Mouse (Mus musculus): ENCODE results near the gene Apbb2. TPM values are rescaled to one million over a fixed set of nuclear protein-coding genes. Genes with fewer than 3 reads are reported as not detected.

The Apbb2 gene
- polyA plus RNA-seq, 1 experiment from 2014 or later = 49.8 TPM

DNA sequence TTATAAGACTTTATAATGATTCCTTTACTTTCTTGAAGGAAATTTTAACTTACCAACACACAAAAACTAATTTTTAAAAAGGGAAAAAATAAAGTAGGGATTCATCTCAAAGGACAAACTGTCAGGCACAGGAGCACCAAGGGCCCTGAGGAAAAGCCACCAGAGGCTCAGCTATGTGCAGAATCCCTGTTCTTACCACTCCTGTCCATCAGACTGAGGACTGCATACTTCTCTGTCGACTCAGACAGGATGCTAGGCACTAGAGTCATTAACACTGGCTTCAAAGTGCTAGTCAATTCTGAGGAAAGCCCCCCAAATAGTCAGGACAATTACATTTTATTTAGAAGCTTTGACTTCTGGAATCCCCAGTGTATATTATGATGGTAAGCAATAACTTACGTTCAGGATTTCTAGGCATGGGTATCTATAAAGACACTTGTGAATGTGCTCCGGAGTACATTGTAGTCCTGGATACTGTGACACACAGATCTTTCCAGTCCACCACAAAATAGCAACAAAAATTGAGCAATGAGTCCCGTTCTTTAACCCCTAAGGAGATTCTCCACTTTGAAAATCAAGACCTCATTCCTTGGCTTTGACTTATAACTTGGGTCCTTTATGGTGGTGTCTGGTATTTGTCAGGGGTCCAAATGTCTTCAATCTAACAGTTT, 150.1 kb downstream of the Apbb2 start:
- 79% methylated on average over 4 of the region's 4 CpGs for WGBS
- H3K4me1 ChIP-seq = no peaks in the 10 kb centered on the region
- no peak for ATAC-seq (ENCODE audit: borderline replicate concordance, extremely low read depth, low FRiP score, low TSS enrichment)
- no peaks in the 10 kb centered on the region for H3K27me3 ChIP-seq
- H3K27ac ChIP-seq = no peak overlapping the region
- H3K9ac ChIP-seq = no peak overlapping the region
- no peaks in the 10 kb centered on the region for H3K9me3 ChIP-seq
- H3K36me3 ChIP-seq = no peaks in the 10 kb centered on the region
- H3K4me2 ChIP-seq = no peak overlapping the region
- no peak overlapping the region for H3K4me3 ChIP-seq

DNA sequence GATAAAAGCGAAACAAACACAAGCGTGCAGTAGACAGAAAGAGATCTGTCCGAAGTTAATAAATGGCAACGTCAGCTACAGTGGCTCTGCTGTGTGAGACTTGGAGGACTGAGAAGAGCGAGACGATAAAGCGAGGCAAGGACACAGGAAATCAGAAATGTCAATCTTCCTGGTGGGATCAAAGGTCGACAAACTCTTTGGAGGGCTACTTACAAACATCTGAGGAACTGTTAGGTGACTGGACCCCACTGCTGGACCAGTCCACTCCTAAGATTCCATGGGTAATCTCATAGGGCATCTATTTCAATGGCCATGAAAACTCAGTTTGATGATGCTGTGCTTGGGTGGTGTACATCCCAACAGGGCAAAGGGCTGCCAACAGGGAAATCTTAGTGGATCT, 155.9 kb downstream of the Apbb2 start:
- WGBS = 52% methylated on average over 8 of the region's 8 CpGs
- Histone ChIP-seq H3K9ac (no peak overlapping the region), H3K4me1 (no peaks in the 10 kb centered on the region), H3K4me3 (no peak overlapping the region), H3K27ac (no peak overlapping the region), H3K9me3 (no peaks in the 10 kb centered on the region), H3K4me2 (no peak overlapping the region), H3K36me3 (peaks cover 3% of the 10 kb centered on the region; the same call in 1 of the 2 replicates), H3K27me3 (no peaks in the 10 kb centered on the region)
- no peak for ATAC-seq (ENCODE audit: borderline replicate concordance, extremely low read depth, low FRiP score, low TSS enrichment)

DNA sequence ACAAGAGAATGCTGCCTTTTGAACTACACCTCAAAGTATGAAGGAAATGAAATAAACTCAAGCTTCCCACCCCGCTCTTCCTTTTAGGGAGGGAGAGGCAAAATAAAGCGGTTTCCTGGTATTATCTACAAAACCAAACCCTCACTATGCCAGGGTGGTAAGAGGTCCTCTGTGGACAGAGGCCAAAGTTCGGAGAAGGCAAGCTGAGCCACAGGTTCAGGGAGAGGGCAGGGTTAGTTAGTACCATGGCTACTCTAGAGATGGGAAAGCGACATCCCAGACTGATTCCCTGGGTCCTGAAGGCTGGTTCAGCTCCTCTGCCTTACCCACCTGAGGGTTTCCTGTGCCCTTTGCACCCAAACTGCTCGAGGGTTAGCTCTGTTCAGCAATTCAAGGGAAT, 159.7 kb downstream of the Apbb2 start:
- no peaks in the 10 kb centered on the region for H3K27me3 ChIP-seq
- no peak overlapping the region for H3K9ac ChIP-seq
- H3K4me1 ChIP-seq = peaks cover 4% of the 10 kb centered on the region; the same call in 1 of the 2 replicates
- no peak overlapping the region for H3K4me2 ChIP-seq
- 67% methylated on average over 5 of the region's 5 CpGs for WGBS
- H3K36me3 ChIP-seq = peaks cover 3% of the 10 kb centered on the region; the same call in 1 of the 2 replicates
- H3K27ac ChIP-seq = no peak overlapping the region
- no peak overlapping the region for H3K4me3 ChIP-seq
- no peak for ATAC-seq (ENCODE audit: borderline replicate concordance, extremely low read depth, low FRiP score, low TSS enrichment)
- H3K9me3 ChIP-seq = no peaks in the 10 kb centered on the region

DNA sequence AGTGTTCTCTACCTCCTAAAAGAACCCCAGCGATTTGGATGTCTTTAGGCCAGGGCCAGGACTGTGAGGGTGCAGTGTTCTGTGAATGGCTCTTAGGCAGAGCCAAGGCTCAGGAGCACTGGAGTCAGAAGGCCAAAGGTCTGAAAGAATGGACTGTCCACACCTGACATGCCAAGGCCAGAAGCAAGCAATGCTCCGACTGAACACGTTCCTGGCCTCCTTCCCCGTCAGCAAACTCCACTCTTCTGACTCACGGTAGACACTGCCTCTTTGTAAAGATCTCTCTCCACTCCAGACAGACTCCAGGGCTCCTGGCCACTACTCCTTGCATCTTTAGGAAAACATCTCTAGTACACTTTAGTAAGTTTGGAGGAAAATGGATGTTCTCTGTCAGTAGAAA, 163.3 kb downstream of the Apbb2 start:
- WGBS = 61% methylated on average over 5 of the region's 5 CpGs
- peaks cover 8% of the 10 kb centered on the region; the same call in 1 of the 2 replicates for H3K36me3 ChIP-seq
- H3K9ac ChIP-seq = no peak overlapping the region
- no peaks in the 10 kb centered on the region for H3K9me3 ChIP-seq
- peaks cover 13% of the 10 kb centered on the region for H3K4me1 ChIP-seq
- no peaks in the 10 kb centered on the region for H3K27me3 ChIP-seq
- no peak overlapping the region for H3K4me2 ChIP-seq
- H3K4me3 ChIP-seq = no peak overlapping the region
- no peak overlapping the region for H3K27ac ChIP-seq
- no peak for ATAC-seq (ENCODE audit: borderline replicate concordance, extremely low read depth, low FRiP score, low TSS enrichment)

DNA sequence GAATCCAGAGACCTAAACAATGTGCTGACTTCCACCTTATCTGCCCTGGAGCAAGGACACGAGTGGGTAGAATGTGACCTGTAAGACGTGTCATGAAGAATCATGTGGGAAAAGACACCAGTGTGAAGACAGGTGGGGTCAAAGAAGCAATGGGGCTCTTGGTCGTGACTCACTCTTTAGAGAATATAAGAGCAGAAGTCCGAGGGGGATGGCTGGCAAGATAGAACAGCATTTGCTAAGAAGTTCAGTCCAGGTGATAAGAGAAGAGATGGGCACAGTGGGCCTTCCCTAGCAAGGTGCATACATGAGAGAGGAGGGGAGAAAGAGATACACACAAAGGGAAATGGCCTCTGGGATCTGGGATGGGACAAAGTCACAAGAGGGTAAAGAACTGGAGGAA, 163.8 kb downstream of the Apbb2 start:
- H3K36me3 ChIP-seq = peaks cover 8% of the 10 kb centered on the region; the same call in 1 of the 2 replicates
- H3K27me3 ChIP-seq = no peaks in the 10 kb centered on the region
- no peak overlapping the region for H3K9ac ChIP-seq
- peaks cover 13% of the 10 kb centered on the region for H3K4me1 ChIP-seq
- no peak for ATAC-seq (ENCODE audit: borderline replicate concordance, extremely low read depth, low FRiP score, low TSS enrichment)
- H3K4me2 ChIP-seq = no peak overlapping the region
- H3K4me3 ChIP-seq = no peak overlapping the region
- WGBS = 79% methylated on average over 4 of the region's 4 CpGs
- no peak overlapping the region for H3K27ac ChIP-seq
- no peaks in the 10 kb centered on the region for H3K9me3 ChIP-seq

DNA sequence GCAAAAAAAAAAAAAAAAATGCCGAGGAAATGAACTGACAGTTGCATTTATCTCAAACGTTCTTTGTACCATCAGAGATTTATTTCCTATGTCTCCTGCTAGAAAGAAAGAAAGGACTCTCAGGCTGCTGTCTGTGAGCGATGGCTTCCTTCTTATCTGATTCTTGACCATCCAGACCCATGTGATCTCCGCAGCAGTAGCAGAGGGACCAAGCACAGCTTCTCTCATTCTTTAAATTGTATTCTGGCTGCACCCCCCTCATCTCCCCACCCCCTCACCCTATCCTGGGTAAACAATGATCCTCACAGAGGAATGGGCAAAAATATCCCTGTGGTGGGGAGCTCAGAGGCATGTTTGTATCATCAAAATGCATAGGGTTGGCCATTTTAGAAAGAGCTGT, 165.5 kb downstream of the Apbb2 start:
- H3K27ac ChIP-seq = no peak overlapping the region
- 29% methylated on average over 4 of the region's 4 CpGs for WGBS
- no peak overlapping the region for H3K4me3 ChIP-seq
- H3K36me3 ChIP-seq = peaks cover 8% of the 10 kb centered on the region; the same call in 1 of the 2 replicates
- peaks cover 13% of the 10 kb centered on the region for H3K4me1 ChIP-seq
- no peak for ATAC-seq (ENCODE audit: borderline replicate concordance, extremely low read depth, low FRiP score, low TSS enrichment)
- no peaks in the 10 kb centered on the region for H3K27me3 ChIP-seq
- H3K9me3 ChIP-seq = no peaks in the 10 kb centered on the region
- no peak overlapping the region for H3K9ac ChIP-seq
- no peak overlapping the region for H3K4me2 ChIP-seq

DNA sequence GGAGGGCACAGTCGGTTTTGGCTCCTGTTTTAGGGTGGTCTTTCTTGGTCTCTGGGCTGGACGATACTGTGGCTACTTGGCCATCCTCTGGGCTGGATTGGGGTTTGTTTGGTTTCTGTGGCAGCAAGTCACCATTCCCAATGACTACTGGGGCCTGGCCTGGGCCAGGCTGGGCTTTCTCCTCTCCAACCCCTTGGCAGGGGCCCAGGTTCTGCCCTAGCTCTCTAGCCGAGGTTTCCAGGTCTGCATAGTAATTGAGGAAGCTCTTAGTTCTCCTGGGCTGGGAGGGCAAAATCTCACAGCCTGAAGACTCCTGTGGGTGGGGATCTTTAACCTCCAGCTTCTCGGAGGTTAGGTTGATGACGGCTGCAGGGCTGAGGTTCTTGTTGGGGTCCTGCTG, 167.0 kb downstream of the Apbb2 start:
- Histone ChIP-seq H3K4me1 (peaks cover 13% of the 10 kb centered on the region), H3K9me3 (no peaks in the 10 kb centered on the region), H3K36me3 (peaks cover 8% of the 10 kb centered on the region; the same call in 1 of the 2 replicates), H3K4me2 (no peak overlapping the region), H3K27ac (no peak overlapping the region), H3K9ac (no peak overlapping the region), H3K27me3 (no peaks in the 10 kb centered on the region), H3K4me3 (no peak overlapping the region)
- 80% methylated on average over 5 of the region's 5 CpGs for WGBS
- ATAC-seq (ENCODE audit: borderline replicate concordance, extremely low read depth, low FRiP score, low TSS enrichment) = no peak

DNA sequence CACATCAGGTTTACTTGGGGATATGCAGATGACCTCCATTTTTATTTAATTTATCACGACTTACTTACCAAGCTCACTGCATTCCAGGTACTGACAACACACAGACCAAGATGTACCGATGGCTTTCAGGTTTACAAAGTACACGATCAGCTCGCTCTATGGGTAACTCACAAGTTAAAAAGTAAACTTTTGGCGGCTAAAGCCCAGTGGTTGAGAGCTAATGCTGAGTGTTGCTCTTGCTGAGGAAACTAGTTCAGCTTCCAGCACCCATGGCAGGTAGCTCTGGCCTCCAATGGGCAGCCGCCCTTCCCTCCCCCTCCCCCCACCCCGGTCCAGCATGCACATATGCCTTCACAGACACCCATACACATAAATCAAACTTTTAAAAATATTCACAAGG, 173.1 kb downstream of the Apbb2 start:
- Histone ChIP-seq H3K27me3 (no peaks in the 10 kb centered on the region), H3K4me1 (no peaks in the 10 kb centered on the region), H3K9me3 (no peaks in the 10 kb centered on the region), H3K4me2 (no peak overlapping the region), H3K4me3 (no peak overlapping the region), H3K36me3 (no peaks in the 10 kb centered on the region), H3K9ac (no peak overlapping the region), H3K27ac (no peak overlapping the region)
- no peak for ATAC-seq (ENCODE audit: borderline replicate concordance, extremely low read depth, low FRiP score, low TSS enrichment)
- WGBS = 76% methylated on average over 7 of the region's 7 CpGs

DNA sequence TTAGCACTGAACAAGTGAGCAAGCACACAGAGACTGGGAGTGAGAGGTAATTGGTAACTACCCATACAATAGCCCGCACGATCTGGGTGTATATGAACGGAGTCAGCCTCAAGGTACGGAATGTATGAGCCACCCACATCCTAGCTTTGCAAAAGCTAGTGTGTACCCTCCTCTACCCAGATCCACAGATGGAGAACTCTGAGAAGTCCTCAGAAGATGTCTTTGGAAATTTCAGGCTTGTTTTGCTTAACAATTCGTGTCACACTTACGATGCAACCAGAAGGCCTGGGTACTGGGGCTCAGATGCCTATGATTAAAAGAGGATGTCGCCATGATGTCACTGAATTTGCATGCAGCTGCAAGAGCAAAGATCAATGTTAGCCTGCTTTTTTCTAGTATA, 176.3 kb downstream of the Apbb2 start:
- Histone ChIP-seq H3K4me1 (no peaks in the 10 kb centered on the region), H3K9me3 (no peaks in the 10 kb centered on the region), H3K36me3 (no peaks in the 10 kb centered on the region), H3K4me3 (no peak overlapping the region), H3K4me2 (no peak overlapping the region), H3K27ac (no peak overlapping the region), H3K9ac (no peak overlapping the region), H3K27me3 (no peaks in the 10 kb centered on the region)
- WGBS = 97% methylated on average over 7 of the region's 7 CpGs
- no peak for ATAC-seq (ENCODE audit: borderline replicate concordance, extremely low read depth, low FRiP score, low TSS enrichment)

DNA sequence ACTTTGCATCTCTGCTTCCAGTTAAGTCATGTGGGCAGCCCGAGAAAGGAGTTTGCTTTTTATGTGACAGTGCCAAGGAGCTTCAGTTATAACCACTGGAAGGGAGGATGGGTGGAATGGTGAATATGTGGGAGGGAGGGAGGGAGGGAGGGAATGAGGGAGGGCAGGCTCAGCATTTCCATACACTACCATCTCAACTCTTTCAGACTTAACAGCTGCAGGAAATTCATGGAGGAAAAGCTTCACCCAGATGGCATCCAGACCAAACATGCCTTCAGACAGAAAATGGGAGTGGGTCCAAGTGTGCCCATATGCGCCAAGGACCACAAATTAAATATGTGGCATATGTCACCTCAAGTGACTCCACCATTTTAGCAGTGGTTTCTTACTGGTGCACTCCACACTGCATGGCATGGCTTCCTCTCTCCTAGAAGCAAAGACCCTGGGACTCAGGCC, 181.8 kb downstream of the Apbb2 start:
- no peak for ATAC-seq (ENCODE audit: borderline replicate concordance, extremely low read depth, low FRiP score, low TSS enrichment)
- Histone ChIP-seq H3K4me2 (no peak overlapping the region), H3K27ac (no peak overlapping the region), H3K9me3 (no peaks in the 10 kb centered on the region), H3K27me3 (no peaks in the 10 kb centered on the region), H3K4me3 (no peak overlapping the region), H3K4me1 (no peaks in the 10 kb centered on the region), H3K36me3 (no peaks in the 10 kb centered on the region), H3K9ac (no peak overlapping the region)
- 81% methylated on average over 2 of the region's 2 CpGs for WGBS

DNA sequence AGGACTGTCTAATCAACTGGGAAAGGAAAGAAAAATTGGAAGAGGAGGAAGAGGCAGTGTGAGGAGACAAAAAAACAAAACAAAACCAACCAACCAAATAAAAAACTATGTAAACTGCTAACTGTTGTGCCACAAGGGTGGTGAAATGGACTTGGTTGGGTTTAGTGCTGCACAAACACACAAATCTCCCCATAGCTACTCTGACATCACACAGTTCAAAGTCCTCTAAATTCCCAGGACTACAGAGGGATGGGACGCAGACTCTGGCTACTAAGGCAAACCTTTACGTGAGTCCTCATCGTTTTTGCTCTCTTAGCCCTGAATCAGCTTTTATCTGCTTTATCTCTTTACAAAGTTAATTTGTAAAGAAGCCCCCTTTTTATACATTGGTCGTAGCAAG, 183.4 kb downstream of the Apbb2 start:
- ATAC-seq (ENCODE audit: borderline replicate concordance, extremely low read depth, low FRiP score, low TSS enrichment) = no peak
- H3K27me3 ChIP-seq = no peaks in the 10 kb centered on the region
- H3K9ac ChIP-seq = no peak overlapping the region
- H3K36me3 ChIP-seq = no peaks in the 10 kb centered on the region
- 89% methylated on average over 4 of the region's 4 CpGs for WGBS
- no peaks in the 10 kb centered on the region for H3K4me1 ChIP-seq
- H3K4me3 ChIP-seq = no peak overlapping the region
- no peaks in the 10 kb centered on the region for H3K9me3 ChIP-seq
- no peak overlapping the region for H3K4me2 ChIP-seq
- H3K27ac ChIP-seq = no peak overlapping the region

DNA sequence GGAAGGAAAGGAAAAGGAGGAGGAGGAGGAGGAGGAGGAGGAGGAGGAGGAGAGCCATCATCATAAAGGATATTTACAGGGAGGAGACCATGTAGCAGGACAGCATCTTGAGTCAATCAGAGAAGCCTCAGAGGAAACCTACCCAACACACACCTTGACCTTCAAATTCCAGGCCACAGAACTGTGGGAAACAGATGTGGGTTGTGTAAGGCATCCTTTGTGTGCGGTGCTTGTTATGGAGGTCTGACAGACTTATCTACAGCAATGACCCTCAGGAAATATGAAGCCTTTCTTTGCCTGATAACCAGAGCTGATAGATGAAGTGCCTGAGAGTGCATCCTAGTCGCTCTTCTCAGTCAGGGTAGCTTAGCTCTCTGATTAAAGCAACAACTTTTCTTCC, 189.5 kb downstream of the Apbb2 start:
- no peak for ATAC-seq (ENCODE audit: borderline replicate concordance, extremely low read depth, low FRiP score, low TSS enrichment)
- H3K9ac ChIP-seq = no peak overlapping the region
- no peaks in the 10 kb centered on the region for H3K27me3 ChIP-seq
- no peaks in the 10 kb centered on the region for H3K4me1 ChIP-seq
- no peak overlapping the region for H3K4me2 ChIP-seq
- H3K27ac ChIP-seq = no peak overlapping the region
- H3K36me3 ChIP-seq = no peaks in the 10 kb centered on the region
- H3K4me3 ChIP-seq = no peak overlapping the region
- no peaks in the 10 kb centered on the region for H3K9me3 ChIP-seq
- 27% methylated on average over 2 of the region's 2 CpGs for WGBS

DNA sequence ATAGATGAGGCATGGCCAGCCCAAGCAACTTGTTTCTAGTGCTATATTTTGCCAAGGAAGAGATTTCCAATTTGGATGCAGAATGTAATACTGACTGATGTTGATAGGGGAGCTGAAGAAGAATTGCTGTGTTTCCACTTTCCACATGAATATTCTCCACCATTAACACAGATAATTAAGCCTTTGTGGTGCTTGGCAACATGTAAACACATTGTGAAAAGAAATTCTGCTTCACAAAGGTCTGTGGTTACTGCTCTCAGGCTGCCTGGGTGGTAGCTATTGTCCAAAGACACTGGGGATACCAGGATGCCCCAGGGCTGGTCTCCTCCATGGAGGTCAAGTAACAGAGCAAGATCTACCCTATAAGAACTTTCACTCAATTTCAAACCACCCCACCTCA, 190.5 kb downstream of the Apbb2 start:
- no peaks in the 10 kb centered on the region for H3K4me1 ChIP-seq
- H3K36me3 ChIP-seq = no peaks in the 10 kb centered on the region
- no peak overlapping the region for H3K4me2 ChIP-seq
- H3K4me3 ChIP-seq = no peak overlapping the region
- ATAC-seq (ENCODE audit: borderline replicate concordance, extremely low read depth, low FRiP score, low TSS enrichment) = no peak
- H3K9me3 ChIP-seq = no peaks in the 10 kb centered on the region
- no peaks in the 10 kb centered on the region for H3K27me3 ChIP-seq
- no peak overlapping the region for H3K9ac ChIP-seq
- H3K27ac ChIP-seq = no peak overlapping the region

All from lung, embryonic 15.5 days (tissue).